Mouse (Mus musculus): ENCODE measurements around the gene Gm49396.
A peak's percentile ranks its signal among the peaks of the same experiment; 100 is the strongest.

Gene Gm49396

GRCm38 (mm10) chr7:30553021-30553589, 10.0 kb upstream of the Gm49396 start:
- DNase-seq: peak; percentile 97

GRCm38 (mm10) chr7:30553810-30554584, 9.1 kb upstream of the Gm49396 start:
- DNase-seq: peak; percentile 94

GRCm38 (mm10) chr7:30556894-30557536, 6.1 kb upstream of the Gm49396 start:
- DNase-seq: peak; percentile 92

GRCm38 (mm10) chr7:30557901-30558514, 5.1 kb upstream of the Gm49396 start:
- peak; percentile 92 for DNase-seq

GRCm38 (mm10) chr7:30558656-30559442, 4.3 kb upstream of the Gm49396 start:
- peak; percentile 93 for DNase-seq

- peak; percentile 100 for DNase-seq
These were observed 3.6 kb upstream of the Gm49396 start, which contains the start of gene Lin37 for GRCm38 (mm10) chr7:30559443-30559954. Gene Lin37, minus strand, starts transcription at chr7:30559838.

GRCm38 (mm10) chr7:30560296-30560695, 2.8 kb upstream of the Gm49396 start:
- DNase-seq: no peak

- no peak for DNase-seq
These were observed 523 bp upstream of the Gm49396 start for GRCm38 (mm10) chr7:30562526-30563116.

- DNase-seq: no peak
These were observed 749 bp downstream of the Gm49396 start for GRCm38 (mm10) chr7:30563906-30564280.

- no peak for DNase-seq
These were observed 1.9 kb downstream of the Gm49396 start, which contains the start of gene Igflr1 for GRCm38 (mm10) chr7:30564970-30565571. Gene Igflr1, plus strand, starts transcription at chr7:30565427.

GRCm38 (mm10) chr7:30566033-30566432, 2.9 kb downstream of the Gm49396 start:
- no peak for DNase-seq

GRCm38 (mm10) chr7:30567555-30567954, 4.4 kb downstream of the Gm49396 start:
- DNase-seq: no peak

- peak; percentile 88 for DNase-seq
These were observed 9.2 kb downstream of the Gm49396 start for GRCm38 (mm10) chr7:30572389-30572788.

GRCm38 (mm10) chr7:30572969-30573368, 9.8 kb downstream of the Gm49396 start:
- DNase-seq: peak; percentile 97

- no peak for DNase-seq
These were observed 16.8 kb downstream of the Gm49396 start for GRCm38 (mm10) chr7:30579950-30580349.

GRCm38 (mm10) chr7:30581547-30581946, 18.4 kb downstream of the Gm49396 start:
- peak; percentile 87 for DNase-seq

GRCm38 (mm10) chr7:30584339-30584738, 21.2 kb downstream of the Gm49396 start:
- no peak for DNase-seq

- peak; percentile 93 for DNase-seq
These were observed 22.0 kb downstream of the Gm49396 start for GRCm38 (mm10) chr7:30585170-30585569.

- peak; percentile 91 for DNase-seq
These were observed 23.4 kb downstream of the Gm49396 start for GRCm38 (mm10) chr7:30586455-30587020.

GRCm38 (mm10) chr7:30587842-30588667, 24.9 kb downstream of the Gm49396 start:
- DNase-seq: no peak
